Mouse (Mus musculus) embryonic facial prominence, embryonic 11.5 days (tissue): ENCODE data around the gene Hspa5. TPM values are rescaled to one million over a fixed set of nuclear protein-coding genes. Genes with fewer than 3 reads are reported as not detected.
"Not testable (repeated sequence)": the region's sequence is repeated elsewhere in the genome, so short reads cannot be mapped to it uniquely, and the experiment has no call there.

Experiments
- ATAC-seq: fragments of 200-750 bp; cut with Nextera tagmentation; replicated peaks from 2 replicates; pipeline ENCODE4 v1.8.0; 2017; ENCODE audit warnings: low read depth; ENCODE audit not compliant: insufficient number of reproducible peaks, low FRiP score, low TSS enrichment
- DNase-seq: peaks from one replicate; pipeline ENCODE4 v3.0.0-alpha.2; 2015; ENCODE audit warnings: low spot score
- H3K27ac ChIP-seq: fragments of 300-500 bp; sonication (generic); replicated peaks from 2 replicates; pipeline ENCODE4 v1.5.1; 2014; ENCODE audit warnings: mild to moderate bottlenecking, low read depth, low read length, control low read depth
- H3K27me3 ChIP-seq: fragments of 300-500 bp; sonication (generic); 2 replicates; pipeline ENCODE4 v1.6.1; 2014; ENCODE audit warnings: mild to moderate bottlenecking, low read length, moderate library complexity, mixed read lengths; ENCODE audit not compliant: control insufficient read depth, insufficient read depth
- H3K36me3 ChIP-seq: fragments of 300-500 bp; sonication (generic); replicated peaks from 2 replicates; pipeline ENCODE4 v1.6.1; 2014; ENCODE audit warnings: low read depth, mild to moderate bottlenecking, low read length, moderate library complexity, mixed read lengths; ENCODE audit not compliant: control insufficient read depth, insufficient read depth
- H3K4me1 ChIP-seq: fragments of 300-500 bp; sonication (generic); 2 replicates; pipeline ENCODE4 v1.6.1; 2014; ENCODE audit warnings: low read length, mixed read lengths; ENCODE audit not compliant: control insufficient read depth, insufficient read depth
- H3K4me2 ChIP-seq: fragments of 300-500 bp; sonication (generic); 2 replicates; pipeline ENCODE4 v1.6.1; 2014; ENCODE audit warnings: low read depth, mild to moderate bottlenecking, control low read depth, low read length, moderate library complexity
- H3K4me3 ChIP-seq: fragments of 300-500 bp; sonication (generic); 2 replicates; pipeline ENCODE4 v1.5.1; 2014; ENCODE audit warnings: low read depth, low read length, control low read depth
- H3K9ac ChIP-seq: fragments of 300-500 bp; sonication (generic); replicated peaks from 2 replicates; pipeline ENCODE4 v1.6.1; 2014; ENCODE audit warnings: mild to moderate bottlenecking, control low read depth, low read length
- H3K9me3 ChIP-seq: fragments of 300-500 bp; sonication (generic); replicated peaks from 2 replicates; pipeline ENCODE4 v1.6.1; 2016; ENCODE audit warnings: mild to moderate bottlenecking, low read length, inconsistent platforms, mixed read lengths; ENCODE audit not compliant: control insufficient read depth
- WGBS: fragments of 180-500 bp; shearing (Covaris S2); extraction: QIAGEN DNeasy Blood & Tissue Kit; methylation state at CpG from one replicate; pipeline ENCODE4 v1.1.7; 2014; 5-methylcytosine and 5-hydroxymethylcytosine counted together
- polyA plus RNA-seq: library from polyadenylated mRNA; unstranded; fragments of >200 nt; fragmentation: Nextera tagmentation; extraction: Ambion mirVana; gene quantifications from 2 replicates; pipeline ENCODE4 v1.2.1, GENCODE M21; 2014

Hspa5 gene
- polyA plus RNA-seq, 1 experiment from 2014 or later, result 1,118 TPM

DNA sequence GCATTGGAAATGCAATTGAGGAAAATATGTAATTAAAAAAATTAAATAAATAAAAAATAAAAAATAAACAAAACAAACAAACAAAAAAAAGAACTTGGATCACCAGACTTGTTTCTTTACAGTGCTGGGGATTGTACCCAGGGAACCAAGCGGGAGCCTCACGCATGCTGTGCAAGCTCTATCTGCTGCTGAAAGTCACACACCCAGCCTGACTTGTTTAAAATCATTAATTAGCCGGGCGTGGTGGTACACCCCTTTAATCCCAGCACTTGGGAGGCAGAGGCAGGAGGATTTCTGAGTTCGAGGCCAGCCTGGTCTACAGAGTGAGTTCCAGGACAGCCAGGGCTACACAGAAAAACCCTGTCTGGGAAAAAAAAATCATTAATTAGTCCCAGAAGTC, 10.5 kb upstream of the Hspa5 start:
- H3K4me2 ChIP-seq, ATAC-seq, H3K27ac ChIP-seq, H3K4me3 ChIP-seq, H3K9ac ChIP-seq, H3K27me3 ChIP-seq, DNase-seq, H3K9me3 ChIP-seq, H3K36me3 ChIP-seq, H3K4me1 ChIP-seq: not testable (repeated sequence)
- WGBS, result 85% methylated on average over 5 of the region's 5 CpGs

- 80% methylated on average over 2 of the region's 2 CpGs for WGBS
- no peaks in the 10 kb centered on the region for H3K27me3 ChIP-seq
- no peak overlapping the region for H3K9ac ChIP-seq
- no peak overlapping the region for H3K4me3 ChIP-seq
- no peaks in the 10 kb centered on the region for H3K9me3 ChIP-seq
- no peaks in the 10 kb centered on the region for H3K36me3 ChIP-seq
- ATAC-seq (no peak), DNase-seq (no peak)
- H3K4me1 ChIP-seq, result no peaks in the 10 kb centered on the region
- H3K4me2 ChIP-seq, result no peak overlapping the region
- H3K27ac ChIP-seq, result no peak overlapping the region
These were observed 9.6 kb upstream of the Hspa5 start for GRCm38 (mm10) chr2:34762174-34762573.

DNA sequence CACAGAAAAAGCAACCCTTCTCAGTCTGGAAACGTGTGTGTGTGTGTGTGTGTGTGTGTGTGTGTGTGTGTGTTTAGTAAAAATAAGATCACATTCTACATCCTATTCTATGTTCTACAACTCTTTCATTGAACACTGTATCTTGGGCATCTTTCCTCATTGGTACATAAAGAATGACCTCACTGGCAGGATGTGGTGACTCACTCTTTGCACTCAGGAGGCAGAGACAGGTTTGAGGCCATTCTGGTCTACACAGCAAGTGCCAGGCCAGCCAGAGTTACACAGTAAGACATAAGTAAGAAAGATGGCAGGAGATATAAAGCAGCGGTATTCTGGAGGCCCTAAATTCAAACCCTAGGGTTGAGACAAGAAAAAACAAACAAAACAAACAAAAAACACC, 8.9 kb upstream of the Hspa5 start:
- WGBS, result 73% methylated on average over 2 of the region's 2 CpGs
- H3K27ac ChIP-seq, result no peak overlapping the region
- 0 out of 2 replicates have a peak, but pooled peaks cover 2% of the 10 kb centered on the region for H3K9me3 ChIP-seq
- DNase-seq (no peak), ATAC-seq (no peak)
- no peak overlapping the region for H3K4me2 ChIP-seq
- no peaks in the 10 kb centered on the region for H3K27me3 ChIP-seq
- no peak overlapping the region for H3K9ac ChIP-seq
- H3K4me1 ChIP-seq, result no peaks in the 10 kb centered on the region
- H3K4me3 ChIP-seq, result no peak overlapping the region
- H3K36me3 ChIP-seq, result no peaks in the 10 kb centered on the region

- no peak overlapping the region for H3K4me3 ChIP-seq
- no peak overlapping the region for H3K4me2 ChIP-seq
- no peaks in the 10 kb centered on the region for H3K27me3 ChIP-seq
- 0 out of 2 replicates have a peak, but pooled peaks cover 2% of the 10 kb centered on the region for H3K9me3 ChIP-seq
- no peaks in the 10 kb centered on the region for H3K4me1 ChIP-seq
- DNase-seq (no peak), ATAC-seq (no peak)
- no peak overlapping the region for H3K27ac ChIP-seq
- no peak overlapping the region for H3K9ac ChIP-seq
- H3K36me3 ChIP-seq, result no peaks in the 10 kb centered on the region
- WGBS, result 62% methylated on average over 12 of the region's 12 CpGs
These were observed 7.0 kb upstream of the Hspa5 start for GRCm38 (mm10) chr2:34764801-34765200.

- H3K4me2 ChIP-seq, result no peak overlapping the region
- no peaks in the 10 kb centered on the region for H3K27me3 ChIP-seq
- no peak overlapping the region for H3K27ac ChIP-seq
- 0 out of 2 replicates have a peak, but pooled peaks cover 2% of the 10 kb centered on the region for H3K4me1 ChIP-seq
- no peak for DNase-seq
- 86% methylated on average over 2 of the region's 2 CpGs for WGBS
- 0 out of 2 replicates have a peak, but pooled peaks cover 2% of the 10 kb centered on the region for H3K9me3 ChIP-seq
- H3K4me3 ChIP-seq, result no peak overlapping the region
- no peak overlapping the region for H3K9ac ChIP-seq
- peaks cover 10% of the 10 kb centered on the region; the same call in 1 of the 2 replicates for H3K36me3 ChIP-seq
- no peak for ATAC-seq
These were observed 1.7 kb upstream of the Hspa5 start for GRCm38 (mm10) chr2:34770049-34770448.

- peak overlapping the region; percentile 93 for H3K9ac ChIP-seq
- ATAC-seq, result no peak
- 6% methylated on average over 6 of the region's 6 CpGs for WGBS
These were observed 819 bp upstream of the Hspa5 start for GRCm38 (mm10) chr2:34770951-34771350.

GRCm38 (mm10) chr2:34772252-34773235, 774 bp downstream of the Hspa5 start:
- Histone ChIP-seq H3K27me3 (no peaks in the 10 kb centered on the region), H3K4me3 (peak overlapping the region; percentile 91), H3K4me1 (0 out of 2 replicates have a peak, but pooled peaks cover 2% of the 10 kb centered on the region), H3K9me3 (no peaks in the 10 kb centered on the region), H3K27ac (peak overlapping the region; percentile 76), H3K4me2 (peak overlapping the region; percentile 55), H3K36me3 (peaks cover 19% of the 10 kb centered on the region), H3K9ac (peak overlapping the region; percentile 95)
- ATAC-seq (peak; percentile 21; the same call in 1 of the 2 replicates), DNase-seq (peak; percentile 59)
- WGBS, result 4% methylated on average over 50 of the region's 50 CpGs

More at GRCm38 (mm10) chr2:34770951-34771350, 819 bp upstream of the Hspa5 start:
- Histone ChIP-seq H3K4me3 (peak overlapping the region; percentile 91), H3K36me3 (peaks cover 14% of the 10 kb centered on the region), H3K4me2 (peak overlapping the region; percentile 58), H3K27ac (peak overlapping the region; percentile 86), H3K27me3 (no peaks in the 10 kb centered on the region), H3K9me3 (0 out of 2 replicates have a peak, but pooled peaks cover 2% of the 10 kb centered on the region), H3K4me1 (0 out of 2 replicates have a peak, but pooled peaks cover 2% of the 10 kb centered on the region)
- DNase-seq, result no peak

DNA sequence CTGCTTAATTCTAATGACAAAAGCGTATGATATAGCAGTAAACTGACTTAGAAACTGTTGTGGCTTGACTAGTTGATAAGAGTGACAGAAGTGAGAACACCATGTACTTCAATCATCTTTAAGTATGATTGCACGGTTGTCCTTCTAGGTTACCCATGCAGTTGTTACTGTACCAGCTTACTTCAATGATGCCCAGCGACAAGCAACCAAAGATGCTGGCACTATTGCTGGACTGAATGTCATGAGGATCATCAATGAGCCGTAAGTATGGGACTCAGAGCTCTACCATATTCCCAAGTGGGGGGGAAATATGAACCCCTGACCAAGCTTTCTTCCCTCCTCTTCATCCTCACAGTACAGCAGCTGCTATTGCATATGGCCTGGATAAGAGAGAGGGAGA, 1.9 kb downstream of the Hspa5 start:
- H3K4me1 ChIP-seq, result 0 out of 2 replicates have a peak, but pooled peaks cover 2% of the 10 kb centered on the region

More for the DNA sequence above, 1.9 kb downstream of the Hspa5 start:
- H3K36me3 ChIP-seq, result peaks cover 19% of the 10 kb centered on the region
- H3K27me3 ChIP-seq, result no peaks in the 10 kb centered on the region
- no peaks in the 10 kb centered on the region for H3K9me3 ChIP-seq
- H3K4me2 ChIP-seq, result peak overlapping the region; percentile 55; the same call in 1 of the 2 replicates
- ATAC-seq (no peak), DNase-seq (no peak)
- H3K4me3 ChIP-seq, result peak overlapping the region; percentile 91
- H3K27ac ChIP-seq, result no peak overlapping the region
- H3K9ac ChIP-seq, result no peak overlapping the region
- 84% methylated on average over 4 of the region's 4 CpGs for WGBS
